Mouse (Mus musculus) thymus, postnatal 0 days (tissue): ENCODE results near the gene Boc. TPM values are rescaled to one million over a fixed set of nuclear protein-coding genes. Genes with fewer than 3 reads are reported as not detected.

Source experiments
- DNase-seq: peaks from one replicate; pipeline ENCODE4 v3.0.0-alpha.2; 2015; ENCODE audit warnings: low spot score
- polyA plus RNA-seq: library from polyadenylated mRNA; unstranded; fragments of >200 nt; fragmentation: Nextera tagmentation; extraction: Ambion mirVana; gene quantifications from 2 replicates; pipeline ENCODE4 v1.2.1, GENCODE M21; 2015

Gene Boc
- 4.4 and 4.5 TPM in 2 replicates for polyA plus RNA-seq

GRCm38 (mm10) chr16:44558471-44559329 is at the start of gene Boc:
Gene Boc, minus strand, starts transcription at chr16:44558897.
- DNase-seq = peak; percentile 4

GRCm38 (mm10) chr16:44606643-44607042 is 47.9 kb upstream of the Boc start:
- DNase-seq = no peak

GRCm38 (mm10) chr16:44604021-44604616 is 45.4 kb upstream of the Boc start:
- no peak for DNase-seq

GRCm38 (mm10) chr16:44601999-44602794 is 43.5 kb upstream of the Boc start:
- DNase-seq = no peak

GRCm38 (mm10) chr16:44601182-44601581 is 42.5 kb upstream of the Boc start:
- no peak for DNase-seq

- DNase-seq = no peak
Observed at GRCm38 (mm10) chr16:44597106-44597806, 38.6 kb upstream of the Boc start.

- no peak for DNase-seq
Observed at GRCm38 (mm10) chr16:44589506-44589905, 30.8 kb upstream of the Boc start.

- no peak for DNase-seq
Observed at GRCm38 (mm10) chr16:44579421-44580024, 20.8 kb upstream of the Boc start.

- no peak for DNase-seq
Observed at GRCm38 (mm10) chr16:44578551-44578950, 19.9 kb upstream of the Boc start.

GRCm38 (mm10) chr16:44568056-44568455 is 9.4 kb upstream of the Boc start:
- no peak for DNase-seq

- DNase-seq = no peak
Observed at GRCm38 (mm10) chr16:44565328-44566210, 6.9 kb upstream of the Boc start.

- DNase-seq = no peak
Observed at GRCm38 (mm10) chr16:44564359-44564758, 5.7 kb upstream of the Boc start.

GRCm38 (mm10) chr16:44562061-44562460 is 3.4 kb upstream of the Boc start:
- no peak for DNase-seq

GRCm38 (mm10) chr16:44560214-44560613 is 1.5 kb upstream of the Boc start:
- no peak for DNase-seq

GRCm38 (mm10) chr16:44559330-44559695 is 616 bp upstream of the Boc start:
- no peak for DNase-seq

GRCm38 (mm10) chr16:44557661-44558470 is 831 bp downstream of the Boc start:
- peak; percentile 2 for DNase-seq

- DNase-seq = no peak
Observed at GRCm38 (mm10) chr16:44557084-44557483, 1.6 kb downstream of the Boc start.

- no peak for DNase-seq
Observed at GRCm38 (mm10) chr16:44555791-44556709, 2.6 kb downstream of the Boc start.
